Mouse (Mus musculus) erythroblast, adult 5-6 weeks (primary cell): ENCODE data around the gene Pmm2. TPM values are rescaled to one million over a fixed set of nuclear protein-coding genes. Genes with fewer than 3 reads are reported as not detected.

Source experiments
- ATAC-seq: replicated peaks from 2 replicates; pipeline ENCODE4 v1.8.0; 2016; ENCODE audit warnings: moderate number of reproducible peaks, mild to moderate bottlenecking, moderate TSS enrichment, inconsistent platforms; ENCODE audit not compliant: poor library complexity, low FRiP score, severe bottlenecking
- total RNA-seq, 2 experiments: library from RNA; stranded (forward) in 1 of 2; stranded (reverse) in 1 of 2; fragments of 150-400 nt in 1 of 2; fragments of 200-764, 138-1000 nt in 1 of 2; gene quantifications; 2 replicates each; pipeline versions ENCODE4 v1.2.3 to v1.2.4; 2015 to 2017; ENCODE audit warnings: low replicate concordance in 2 of 2

Pmm2 gene
- total RNA-seq, 2 experiments from 2014 or later, result 40.7 to 60.8 TPM

DNA sequence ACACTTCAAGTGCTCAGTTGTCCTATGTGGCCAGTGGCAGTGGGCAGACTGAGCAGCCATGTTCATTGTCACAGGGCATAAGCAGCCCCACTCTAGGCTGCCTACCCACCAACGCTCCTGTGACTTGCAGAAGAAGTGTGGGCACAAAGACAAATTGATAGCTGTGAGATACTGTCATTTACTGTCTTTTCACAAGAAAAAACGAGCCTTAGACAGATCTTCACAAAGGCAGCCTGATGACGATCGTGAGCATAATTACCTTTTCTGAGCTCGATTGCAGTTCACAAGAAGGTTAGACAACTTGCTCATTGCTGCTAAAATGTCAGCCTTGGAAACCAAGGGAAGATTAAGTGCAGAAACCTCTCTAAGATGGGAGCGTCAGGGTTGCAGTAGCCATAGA lies 17.6 kb downstream of the Pmm2 start:
- ATAC-seq, result no peak

GRCm38 (mm10) chr16:8655599-8655998 lies 18.1 kb downstream of the Pmm2 start:
- ATAC-seq, result peak; percentile 83

- no peak for ATAC-seq
Measured at GRCm38 (mm10) chr16:8656256-8656655, 18.8 kb downstream of the Pmm2 start.

DNA sequence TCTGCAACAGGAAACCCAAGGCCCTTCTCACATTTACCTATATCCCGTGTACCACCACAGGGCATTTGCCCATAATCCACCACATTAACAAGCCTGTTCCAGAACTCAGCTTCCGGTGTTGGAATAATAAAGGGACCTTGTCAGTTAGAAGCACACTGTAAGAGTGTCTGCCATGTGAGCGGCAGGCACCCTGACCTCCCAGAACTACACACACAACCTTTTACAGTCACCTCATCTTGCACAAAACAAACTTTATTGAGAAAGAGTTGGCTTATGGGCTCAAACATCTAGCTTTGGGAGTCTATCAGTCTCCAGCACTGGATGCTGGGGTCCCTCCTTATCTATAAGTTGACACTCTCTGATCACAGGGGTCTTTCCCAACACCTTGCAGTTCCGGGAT lies 20.9 kb downstream of the Pmm2 start:
- ATAC-seq, result no peak

- ATAC-seq, result no peak
Measured at GRCm38 (mm10) chr16:8658764-8659163, 21.3 kb downstream of the Pmm2 start.

GRCm38 (mm10) chr16:8663022-8663421 lies 25.5 kb downstream of the Pmm2 start:
- no peak for ATAC-seq

GRCm38 (mm10) chr16:8663606-8664539 lies 26.4 kb downstream of the Pmm2 start:
- no peak for ATAC-seq

- no peak for ATAC-seq
Measured at GRCm38 (mm10) chr16:8665367-8665766, 27.9 kb downstream of the Pmm2 start.

- no peak for ATAC-seq
Measured at GRCm38 (mm10) chr16:8666452-8666851, 29.0 kb downstream of the Pmm2 start.

DNA sequence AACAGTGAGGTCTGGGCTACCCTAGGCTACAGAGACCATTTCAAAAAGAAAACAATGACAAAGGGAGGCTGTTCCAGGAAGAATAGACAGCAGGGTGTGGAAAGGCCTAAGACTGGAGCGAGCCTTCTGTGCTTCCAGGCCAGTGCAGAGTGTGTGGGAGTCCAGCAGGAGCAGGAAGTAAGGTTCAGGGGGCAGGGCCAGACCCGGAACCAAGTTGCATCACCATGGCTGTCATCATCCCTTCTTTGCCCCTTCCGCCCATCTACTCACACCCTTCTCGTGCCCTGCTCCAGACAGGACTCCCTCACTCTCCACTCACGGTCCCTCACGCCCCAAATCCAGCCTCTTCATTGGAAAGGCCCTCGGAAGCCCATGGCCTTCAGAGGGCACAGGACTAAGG lies 29.8 kb downstream of the Pmm2 start:
- ATAC-seq, result no peak

DNA sequence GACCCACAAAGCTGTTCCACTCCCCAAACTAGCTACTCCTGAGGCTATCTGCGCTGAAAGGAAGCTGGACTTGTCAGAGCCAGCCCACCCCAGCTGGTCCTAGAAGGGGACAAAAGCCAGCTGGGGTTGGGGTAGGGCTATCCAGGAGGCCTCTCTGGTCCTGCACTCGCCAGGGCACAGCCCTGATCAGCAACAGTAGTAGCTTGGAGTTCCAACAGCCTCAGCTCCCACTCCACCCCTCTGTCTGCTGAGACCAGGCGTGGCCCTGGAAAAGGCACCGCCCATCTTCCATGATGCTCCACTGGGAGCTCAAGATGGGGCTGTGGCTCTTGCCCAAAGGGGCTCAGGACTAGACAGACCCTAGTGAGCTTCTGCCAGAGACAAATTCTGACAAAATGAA lies 30.3 kb downstream of the Pmm2 start:
- ATAC-seq, result no peak

- ATAC-seq, result no peak
Measured at GRCm38 (mm10) chr16:8668386-8668785, 30.9 kb downstream of the Pmm2 start.

DNA sequence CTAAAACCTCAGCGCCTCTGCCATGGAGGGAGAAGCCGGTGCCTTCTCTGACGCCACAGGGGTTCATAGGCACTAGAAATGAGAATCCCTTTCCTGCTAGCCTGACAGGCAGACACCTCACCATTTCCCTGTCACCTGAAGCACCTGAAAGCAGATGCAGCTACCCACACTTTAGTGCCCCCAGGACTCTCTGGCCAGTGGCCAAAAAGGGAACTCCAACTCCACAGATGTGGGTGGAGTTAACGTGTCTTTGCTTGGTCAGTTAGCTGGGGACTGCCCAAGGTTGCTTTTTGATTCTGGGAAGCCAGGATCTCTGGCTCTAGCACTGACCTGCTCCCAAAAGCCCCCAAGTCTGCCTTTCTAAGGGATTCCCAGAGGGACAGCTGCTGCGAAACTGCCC lies 32.0 kb downstream of the Pmm2 start:
- no peak for ATAC-seq

GRCm38 (mm10) chr16:8670041-8671035 lies 32.9 kb downstream of the Pmm2 start:
- no peak for ATAC-seq

DNA sequence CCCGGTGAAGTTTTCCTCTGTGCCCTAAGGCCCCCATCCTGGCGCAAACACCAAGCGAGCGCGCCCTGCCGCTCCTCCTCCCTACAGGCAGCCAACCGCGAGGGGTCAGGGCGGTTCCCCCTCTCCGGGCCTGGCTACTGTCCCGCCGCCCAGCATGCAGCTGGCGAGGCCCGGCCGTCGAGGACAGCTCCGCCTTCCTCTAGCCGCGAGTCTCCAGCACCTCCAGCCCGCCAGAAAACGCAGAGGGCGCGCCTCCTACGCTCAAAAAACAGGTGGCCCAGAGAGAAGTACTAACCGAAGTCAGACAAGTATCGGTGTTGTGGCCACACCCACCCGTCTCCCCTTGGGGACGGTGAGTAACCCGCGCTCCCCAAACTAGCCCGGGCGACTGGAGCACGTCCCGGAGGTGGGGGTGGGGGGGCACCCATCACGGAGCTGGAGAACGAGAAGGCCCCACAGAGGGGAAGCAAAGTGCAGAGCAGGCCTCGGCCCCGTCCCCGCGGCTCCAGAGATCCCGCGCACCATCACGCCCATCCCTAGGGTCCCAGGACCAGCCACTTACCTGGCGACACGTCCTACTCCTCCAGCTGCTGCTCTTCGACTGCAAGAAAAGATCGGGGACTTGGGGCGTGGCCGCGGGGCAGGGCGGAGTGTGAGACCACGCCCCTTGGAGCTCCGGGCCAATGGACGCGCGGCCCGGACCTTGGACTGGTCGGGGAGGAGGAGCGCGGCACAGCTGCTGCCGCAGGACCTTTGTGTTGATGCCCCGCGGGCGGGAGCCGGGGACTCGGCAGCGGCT lies 34.3 kb downstream of the Pmm2 start, which contains the start of gene Carhsp1:
Carhsp1 (minus strand) TSS at position 605 of the 799 bp plus-strand sequence.
- peak; percentile 60 for ATAC-seq

DNA sequence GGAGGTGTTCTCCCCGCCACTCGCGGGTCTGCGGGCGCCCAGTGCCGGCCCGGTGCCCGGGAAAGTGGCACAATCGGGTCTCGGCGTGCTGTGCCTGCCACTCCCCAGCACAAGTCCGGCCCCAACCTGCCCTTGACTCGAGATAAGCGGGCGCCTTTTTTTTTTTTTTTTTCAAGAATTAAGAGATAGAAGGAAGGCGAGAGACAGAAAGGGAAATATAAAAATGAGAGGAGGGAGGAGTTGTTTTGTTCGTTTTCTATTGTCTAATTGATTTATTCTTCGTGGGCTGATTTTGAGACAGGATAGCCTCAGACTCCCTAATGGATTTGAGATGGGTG lies 34.8 kb downstream of the Pmm2 start:
- no peak for ATAC-seq

- no peak for ATAC-seq
Measured at GRCm38 (mm10) chr16:8672811-8673210, 35.3 kb downstream of the Pmm2 start.

- no peak for ATAC-seq
Measured at GRCm38 (mm10) chr16:8673343-8673742, 35.9 kb downstream of the Pmm2 start.

GRCm38 (mm10) chr16:8674165-8674564 lies 36.7 kb downstream of the Pmm2 start:
- ATAC-seq, result no peak

- ATAC-seq, result peak; percentile 52
Measured at GRCm38 (mm10) chr16:8675559-8675958, 38.1 kb downstream of the Pmm2 start.
